In genomic region chr5:54746973-54747372, GRCm38 (mm10) we compare ENCODE assay signal across 18 mouse cellular contexts.
"Had no signal": no experiment of that assay in that cellular context is flagged by ENCODE, and none has a peak within 500 bp of the region (broad histone marks: within the 10 kb centered on the region; RNA-seq: fewer than 3 reads in every experiment).

No protein-coding gene starts in this region.

- H3K27ac ChIP-seq: lung, embryonic 15.5 days; macrophage; midbrain, embryonic 13.5 days; midbrain, embryonic 15.5 days; neural tube, embryonic 12.5 days; stomach, embryonic 15.5 days; stomach, postnatal 0 days had no signal

- ATAC-seq: liver, postnatal 0 days; lung, postnatal 0 days; midbrain, embryonic 13.5 days; midbrain, embryonic 15.5 days had no signal

- H3K4me2 ChIP-seq: lung, embryonic 15.5 days; midbrain, embryonic 11.5 days; midbrain, embryonic 13.5 days; midbrain, embryonic 15.5 days; neural tube, embryonic 12.5 days; stomach, embryonic 15.5 days had no signal

- H3K9ac ChIP-seq: liver, postnatal 0 days; lung, embryonic 15.5 days; midbrain, embryonic 13.5 days; midbrain, embryonic 15.5 days; neural tube, embryonic 12.5 days; stomach, embryonic 15.5 days had no signal

- H3K36me3 ChIP-seq: lung, embryonic 15.5 days; midbrain, embryonic 13.5 days; midbrain, embryonic 15.5 days; neural tube, embryonic 12.5 days; stomach, embryonic 15.5 days had no signal

- DNase-seq: liver, postnatal 0 days; lung, adult 2 months; lung, postnatal 14 days; lung, postnatal 36 days; right cerebral cortex, postnatal 14 days; thymus, adult 2 months; thymus, postnatal 25 days; thymus, postnatal 4 days had no signal

- H3K4me3 ChIP-seq: lung, embryonic 15.5 days; megakaryocyte, embryonic 14.5 days; midbrain, embryonic 13.5 days; midbrain, embryonic 15.5 days; neural tube, embryonic 12.5 days; stomach, embryonic 15.5 days had no signal

- H3K4me1 ChIP-seq: lung, embryonic 15.5 days; megakaryocyte, embryonic 14.5 days; midbrain, embryonic 13.5 days; midbrain, embryonic 15.5 days; neural tube, embryonic 12.5 days; stomach, embryonic 15.5 days had no signal

- H3K27me3 ChIP-seq: lung, embryonic 15.5 days; megakaryocyte, embryonic 14.5 days; midbrain, embryonic 13.5 days; midbrain, embryonic 15.5 days; neural tube, embryonic 12.5 days; stomach, embryonic 15.5 days had no signal

- H3K9me3 ChIP-seq: lung, embryonic 15.5 days; midbrain, embryonic 13.5 days; midbrain, embryonic 15.5 days; neural tube, embryonic 12.5 days; stomach, embryonic 15.5 days had no signal
